Mouse (Mus musculus) cortical plate, adult 2 months (tissue): ENCODE measurements around the gene Lrig1. TPM values are rescaled to one million over a fixed set of nuclear protein-coding genes. Genes with fewer than 3 reads are reported as not detected.

Source experiments
- H3K27ac ChIP-seq: fragments of 200-500 bp; 2 replicates; pipeline ENCODE4 v1.5.1; 2012; ENCODE audit warnings: low read length, control low read depth, inconsistent platforms; ENCODE audit not compliant: insufficient read depth
- H3K4me1 ChIP-seq: fragments of 200-500 bp; 2 replicates; pipeline ENCODE4 v1.6.1; 2011; ENCODE audit warnings: low read length; ENCODE audit not compliant: control insufficient read depth, insufficient read depth
- H3K4me3 ChIP-seq: fragments of 200-500 bp; 2 replicates; pipeline ENCODE4 v1.5.1; 2011; ENCODE audit warnings: mild to moderate bottlenecking, low read length, control low read depth; ENCODE audit not compliant: insufficient read depth
- CTCF ChIP-seq: fragments of 200-500 bp; IDR thresholded peaks from 2 replicates; pipeline ENCODE4 v1.5.1; 2011; ENCODE audit warnings: mild to moderate bottlenecking, control low read depth, low read length; ENCODE audit not compliant: insufficient read depth; ENCODE audit errors: extremely low read depth
- POLR2A ChIP-seq: fragments of 200-500 bp; IDR thresholded peaks from 2 replicates; pipeline ENCODE4 v1.6.1; 2011; ENCODE audit warnings: mild to moderate bottlenecking, low read length, control low read depth; ENCODE audit not compliant: insufficient read depth; ENCODE audit errors: extremely low read depth
- polyA plus RNA-seq: library from polyadenylated mRNA; depleted of rRNA; stranded (reverse); fragments of >200 nt; gene quantifications from 2 replicates; pipeline ENCODE4 v1.2.3, GENCODE M21; 2012

Gene Lrig1
- polyA plus RNA-seq, 1 experiment = 19.7 TPM

DNA sequence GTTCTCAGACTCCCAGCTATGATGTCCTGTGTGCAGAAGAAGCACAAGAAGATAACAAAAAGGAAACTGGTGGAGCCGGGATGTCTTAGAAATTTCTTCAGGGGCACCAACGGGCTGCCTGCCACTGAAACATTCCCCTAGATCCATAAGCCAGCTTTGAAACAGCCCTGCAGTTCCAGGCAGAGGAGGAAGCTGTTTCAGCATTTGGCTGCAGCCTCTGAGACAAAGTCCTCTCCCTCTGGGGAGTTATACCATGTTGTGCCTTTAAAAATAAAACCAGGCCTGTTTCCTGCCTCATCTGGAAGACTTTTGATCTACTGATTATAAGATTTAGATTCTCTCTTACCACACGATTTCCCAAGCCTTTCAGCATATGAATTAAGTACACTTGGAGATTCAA is 55.3 kb downstream of the Lrig1 start:
- no peak overlapping the region for H3K27ac ChIP-seq
- TF ChIP-seq CTCF (no peak), POLR2A (no peak)

DNA sequence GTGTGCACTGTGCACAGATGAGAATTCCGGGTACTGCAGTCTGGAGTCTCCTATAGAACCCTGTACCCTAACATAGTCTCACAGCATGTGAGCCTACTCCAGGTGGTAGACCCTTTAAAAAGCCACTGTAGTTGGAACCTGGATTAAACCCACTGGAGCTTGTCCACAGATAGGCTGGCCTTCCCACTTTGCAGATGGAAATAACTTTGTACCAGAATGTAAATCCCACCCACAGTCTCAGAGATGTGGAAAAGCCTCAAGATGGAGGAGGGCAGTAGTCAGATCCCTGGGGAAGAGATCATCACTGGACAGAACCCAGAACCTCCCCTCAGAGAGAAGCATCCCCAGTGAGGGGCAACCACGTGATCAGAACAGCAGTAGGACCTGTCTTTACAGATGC is 56.0 kb downstream of the Lrig1 start:
- no peak overlapping the region for H3K4me3 ChIP-seq
- TF ChIP-seq POLR2A (no peak), CTCF (no peak)
- peaks cover 12% of the 10 kb centered on the region for H3K4me1 ChIP-seq
- no peak overlapping the region for H3K27ac ChIP-seq

More for the DNA sequence above, 55.3 kb downstream of the Lrig1 start:
- Histone ChIP-seq H3K4me1 (peaks cover 12% of the 10 kb centered on the region), H3K4me3 (no peak overlapping the region)

DNA sequence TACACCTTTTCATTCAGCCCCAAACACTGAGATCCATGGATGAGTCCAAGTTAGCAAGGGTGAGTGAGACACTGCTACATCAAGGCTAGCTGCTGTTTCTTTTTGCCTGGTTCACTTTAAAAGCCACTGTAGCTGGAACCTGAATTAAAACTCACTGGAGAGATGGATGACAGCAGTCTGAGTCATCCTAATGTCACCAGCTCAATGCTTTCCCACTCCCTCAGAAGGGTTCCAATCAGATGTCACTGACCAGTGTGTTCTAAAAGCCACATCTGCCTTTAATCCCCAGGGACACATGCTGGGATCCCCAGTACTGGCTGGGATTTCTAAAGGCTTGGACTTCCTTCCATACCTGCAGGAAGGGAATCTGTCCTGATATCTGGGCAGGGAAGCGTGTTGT is 57.9 kb downstream of the Lrig1 start:
- peaks cover 4% of the 10 kb centered on the region; the same call in 1 of the 2 replicates for H3K4me1 ChIP-seq
- H3K27ac ChIP-seq = no peak overlapping the region
- no peak overlapping the region for H3K4me3 ChIP-seq
- no peak for TF ChIP-seq CTCF
- no peak for TF ChIP-seq POLR2A

DNA sequence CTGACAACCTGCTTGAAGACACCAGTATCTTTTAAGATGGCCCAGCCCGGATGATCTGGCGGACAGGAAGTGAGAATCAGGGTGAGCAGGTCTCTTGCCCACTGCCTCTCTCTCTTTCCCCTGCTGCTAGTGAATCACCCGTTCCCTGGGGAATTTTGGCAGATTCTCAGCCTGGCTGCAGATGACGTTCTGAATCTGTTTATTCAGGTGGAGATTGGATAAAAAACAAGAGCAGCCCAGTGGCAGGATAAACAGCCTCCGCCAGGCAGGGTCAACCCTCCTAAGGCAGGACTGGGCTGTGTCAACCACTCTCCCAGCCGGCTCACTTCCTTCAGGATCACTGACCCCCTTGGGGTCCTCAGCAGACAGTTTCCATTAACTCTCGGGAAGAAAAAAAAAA is 59.7 kb downstream of the Lrig1 start:
- H3K27ac ChIP-seq = no peak overlapping the region
- no peak overlapping the region for H3K4me3 ChIP-seq

DNA sequence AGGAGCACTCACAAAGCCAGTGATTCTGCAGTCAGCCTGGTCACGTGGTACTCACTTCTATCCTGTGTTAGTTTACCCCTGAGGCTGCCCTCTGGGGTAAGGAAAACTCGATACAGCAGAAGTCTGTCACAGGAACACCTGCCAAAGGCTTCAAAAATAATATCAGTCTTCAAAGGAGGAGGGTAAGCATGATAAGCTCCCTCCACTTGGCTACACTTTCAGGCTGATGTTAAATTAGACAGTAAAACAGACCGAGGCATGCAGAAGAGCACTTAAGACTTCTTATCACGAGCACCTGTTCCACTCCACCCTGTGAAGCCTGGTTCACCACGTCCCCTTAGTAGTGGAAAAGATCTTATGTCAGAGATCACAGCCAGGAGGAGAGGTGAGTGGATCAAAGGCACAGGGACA is 62.9 kb downstream of the Lrig1 start:
- Histone ChIP-seq H3K4me1 (peaks cover 4% of the 10 kb centered on the region), H3K4me3 (no peak overlapping the region), H3K27ac (no peak overlapping the region)
- no peak for TF ChIP-seq CTCF

More for the DNA sequence above, 59.7 kb downstream of the Lrig1 start:
- peaks cover 3% of the 10 kb centered on the region; the same call in 1 of the 2 replicates for H3K4me1 ChIP-seq
- no peak for TF ChIP-seq CTCF
- no peak for TF ChIP-seq POLR2A

DNA sequence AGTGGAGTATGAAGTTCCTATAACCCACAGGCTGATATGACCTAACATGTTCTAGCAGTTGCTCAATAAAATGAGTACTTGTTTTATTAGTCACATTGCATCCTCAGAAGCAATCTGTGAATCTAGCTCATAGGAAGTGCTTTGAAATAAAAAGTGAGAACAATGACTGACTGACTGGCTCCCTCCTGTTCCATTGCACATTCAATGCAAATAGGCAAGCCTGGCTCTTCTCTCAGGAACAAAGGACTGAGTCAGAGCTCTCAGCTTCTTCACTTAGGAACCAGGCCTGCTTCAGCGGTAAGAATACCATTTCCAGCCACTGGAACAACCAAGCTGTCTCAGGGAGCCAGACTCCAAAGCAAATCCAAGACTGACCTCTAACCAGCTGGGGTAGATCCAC is 64.6 kb downstream of the Lrig1 start:
- TF ChIP-seq CTCF (no peak), POLR2A (no peak)
- no peak overlapping the region for H3K27ac ChIP-seq
- H3K4me3 ChIP-seq = no peak overlapping the region
- peaks cover 5% of the 10 kb centered on the region for H3K4me1 ChIP-seq

DNA sequence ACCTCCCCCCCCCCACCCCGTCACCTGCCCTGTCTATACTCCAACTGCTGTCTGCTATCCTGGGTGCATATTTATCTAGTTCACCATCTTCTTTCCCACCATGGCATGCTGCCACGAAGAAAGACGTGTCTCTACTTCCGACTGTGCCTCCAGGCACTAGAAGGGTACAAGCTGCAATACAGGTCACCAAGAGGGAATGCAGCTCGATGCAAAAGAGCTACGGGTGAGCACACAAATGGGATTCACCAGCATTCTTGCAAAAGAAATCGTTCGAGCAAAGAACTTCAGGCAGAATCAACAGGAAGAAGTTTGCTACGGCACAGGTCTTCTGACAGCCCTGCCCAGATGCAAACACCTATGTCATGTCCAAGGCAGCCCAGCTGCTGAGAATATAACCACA is 65.2 kb downstream of the Lrig1 start:
- Histone ChIP-seq H3K27ac (no peak overlapping the region), H3K4me3 (no peak overlapping the region)

DNA sequence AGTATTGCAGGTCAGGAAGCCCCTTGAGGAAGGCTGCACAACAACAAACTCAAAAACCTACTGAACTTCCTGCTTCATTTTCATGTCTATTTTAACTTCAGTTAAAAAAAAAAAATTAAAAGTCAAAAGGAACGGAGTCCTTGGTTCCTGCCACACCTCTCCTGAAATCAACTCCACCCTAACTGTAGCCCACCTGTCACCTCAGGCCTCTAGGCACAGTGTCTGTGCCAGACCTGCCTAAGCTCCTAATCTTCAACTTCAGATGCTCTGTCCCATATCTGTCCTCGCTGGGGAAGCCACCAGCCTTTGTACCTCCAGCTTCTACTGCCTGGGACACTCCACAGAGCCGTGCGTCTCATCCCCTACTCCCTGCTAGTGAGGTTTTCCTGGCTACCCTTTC is 65.7 kb downstream of the Lrig1 start:
- Histone ChIP-seq H3K4me3 (no peak overlapping the region), H3K27ac (no peak overlapping the region), H3K4me1 (peaks cover 2% of the 10 kb centered on the region; the same call in 1 of the 2 replicates)
- no peak for TF ChIP-seq CTCF
- no peak for TF ChIP-seq POLR2A

More for the DNA sequence above, 65.2 kb downstream of the Lrig1 start:
- TF ChIP-seq CTCF (no peak), POLR2A (no peak)
- H3K4me1 ChIP-seq = peaks cover 2% of the 10 kb centered on the region; the same call in 1 of the 2 replicates

DNA sequence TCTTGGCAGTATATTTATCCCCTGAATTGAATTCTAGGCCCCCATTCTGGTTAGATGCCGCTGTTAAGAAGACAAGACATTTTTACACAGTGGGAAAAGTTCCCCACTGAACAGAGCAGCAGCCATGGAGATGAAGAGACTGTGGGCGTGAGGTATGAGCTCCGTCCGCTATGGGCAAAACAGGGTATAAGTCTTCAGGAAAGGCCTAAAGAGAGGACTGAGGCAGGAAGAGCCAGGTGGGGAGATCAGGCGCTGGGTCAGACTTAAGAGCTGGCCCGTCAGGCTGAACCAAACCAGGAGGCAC is 68.2 kb downstream of the Lrig1 start:
- TF ChIP-seq CTCF (no peak), POLR2A (no peak)
- Histone ChIP-seq H3K4me3 (no peak overlapping the region), H3K4me1 (peaks cover 4% of the 10 kb centered on the region; the same call in 1 of the 2 replicates), H3K27ac (0 out of 2 replicates have a peak overlapping the region, but pooled peaks have one; percentile 5)

DNA sequence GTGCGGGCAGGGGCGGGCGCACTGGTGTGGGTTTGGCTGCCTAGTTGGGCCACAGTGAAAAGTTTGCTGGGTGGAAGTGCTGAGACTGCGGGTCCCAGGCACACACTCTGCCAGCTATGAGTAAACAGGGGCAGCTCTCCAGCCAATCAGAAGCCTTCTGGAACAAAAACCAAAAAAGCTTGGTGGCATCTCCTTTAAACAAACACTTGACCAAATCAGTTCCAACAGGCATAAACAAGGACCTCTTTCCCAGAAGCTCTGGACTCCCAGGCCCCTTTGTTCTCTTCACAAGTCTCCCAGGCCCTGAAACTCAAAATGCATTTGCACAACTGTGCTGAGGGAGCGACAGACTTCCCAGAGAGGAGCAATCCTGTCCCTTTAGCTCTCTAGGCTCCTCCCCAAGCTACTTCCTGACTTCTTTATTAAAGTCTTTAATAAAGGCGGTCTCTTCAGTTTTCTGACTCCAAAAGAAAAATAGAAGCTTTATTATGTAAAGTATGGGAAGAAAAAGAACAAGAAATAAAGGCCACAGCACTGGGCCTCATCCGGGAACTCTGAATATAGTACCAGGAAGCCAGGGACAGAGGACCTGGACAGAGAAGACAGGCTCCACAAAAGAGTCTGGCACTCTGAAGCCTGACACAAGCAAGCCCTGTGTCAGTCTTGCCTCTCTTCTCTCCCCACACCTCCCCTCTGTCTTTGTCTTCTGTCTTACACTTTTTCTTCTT is 68.7 kb downstream of the Lrig1 start:
- Histone ChIP-seq H3K4me3 (no peak overlapping the region), H3K4me1 (peaks cover 5% of the 10 kb centered on the region; the same call in 1 of the 2 replicates), H3K27ac (peak overlapping the region; percentile 40; the same call in 1 of the 2 replicates)
- TF ChIP-seq POLR2A (no peak), CTCF (no peak)

DNA sequence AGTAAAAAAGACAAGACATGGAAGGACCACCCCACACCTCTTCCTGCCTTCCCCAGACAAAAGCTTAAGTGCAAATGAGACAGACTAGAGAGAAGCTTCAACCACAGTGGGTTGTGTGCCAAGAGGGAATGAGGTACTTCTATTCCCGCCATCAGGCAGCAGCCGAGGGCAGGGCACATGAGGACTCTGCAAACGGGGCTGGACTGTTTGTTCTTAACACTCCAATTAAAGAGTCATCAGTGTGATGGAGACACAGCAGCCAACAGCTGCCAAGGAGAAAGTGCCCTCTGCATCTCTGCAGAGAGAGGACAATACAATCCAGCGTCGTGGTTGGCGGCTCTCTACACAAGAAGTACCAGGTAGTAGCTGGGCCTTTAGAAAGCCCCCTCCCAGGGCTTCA is 71.2 kb downstream of the Lrig1 start:
- Histone ChIP-seq H3K27ac (no peak overlapping the region), H3K4me1 (peaks cover 5% of the 10 kb centered on the region; the same call in 1 of the 2 replicates), H3K4me3 (no peak overlapping the region)
- TF ChIP-seq CTCF (no peak), POLR2A (no peak)
